Mouse (Mus musculus) embryonic facial prominence, embryonic 15.5 days (tissue): Measurements from ENCODE around the gene Nans. TPM values are rescaled to one million over a fixed set of nuclear protein-coding genes. Genes with fewer than 3 reads are reported as not detected.
A peak's percentile ranks its signal among the peaks of the same experiment; 100 is the strongest.

Source experiments
- ATAC-seq: fragments of 200-750 bp; cut with Nextera tagmentation; 2 replicates; pipeline ENCODE4 v1.8.0; 2017; ENCODE audit warnings: low read depth, moderate TSS enrichment; ENCODE audit not compliant: insufficient number of reproducible peaks, low FRiP score, low TSS enrichment
- H3K27ac ChIP-seq: fragments of 300-500 bp; sonication (generic); replicated peaks from 2 replicates; pipeline ENCODE4 v1.5.1; 2015; ENCODE audit warnings: mild to moderate bottlenecking, inconsistent platforms
- H3K27me3 ChIP-seq: fragments of 300-500 bp; sonication (generic); 2 replicates; pipeline ENCODE4 v1.6.1; 2015; ENCODE audit warnings: inconsistent platforms
- H3K36me3 ChIP-seq: fragments of 300-500 bp; sonication (generic); 2 replicates; pipeline ENCODE4 v1.6.1; 2015; ENCODE audit warnings: mild to moderate bottlenecking, inconsistent platforms
- H3K4me1 ChIP-seq: fragments of 300-500 bp; sonication (generic); 2 replicates; pipeline ENCODE4 v1.6.1; 2015; ENCODE audit warnings: inconsistent platforms
- H3K4me2 ChIP-seq: fragments of 300-500 bp; sonication (generic); replicated peaks from 2 replicates; pipeline ENCODE4 v1.6.1; 2015; ENCODE audit warnings: mild to moderate bottlenecking, inconsistent platforms
- H3K4me3 ChIP-seq: fragments of 300-500 bp; sonication (generic); replicated peaks from 2 replicates; pipeline ENCODE4 v1.5.1; 2015; ENCODE audit warnings: mild to moderate bottlenecking, inconsistent platforms
- H3K9ac ChIP-seq: fragments of 300-500 bp; sonication (generic); 2 replicates; pipeline ENCODE4 v1.6.1; 2015; ENCODE audit warnings: inconsistent platforms
- H3K9me3 ChIP-seq: fragments of 300-500 bp; sonication (generic); replicated peaks from 2 replicates; pipeline ENCODE4 v1.6.1; 2016; ENCODE audit warnings: inconsistent platforms
- WGBS: fragments of 180-500 bp; shearing (Covaris S2); methylation state at CpG from one replicate; pipeline ENCODE4 v1.1.7; 2015; 5-methylcytosine and 5-hydroxymethylcytosine counted together
- polyA plus RNA-seq: library from polyadenylated mRNA; unstranded; fragments of >200 nt; fragmentation: Nextera tagmentation; extraction: Ambion mirVana; gene quantifications from 2 replicates; pipeline ENCODE4 v1.2.1, GENCODE M21; 2015

The Nans gene
- polyA plus RNA-seq, 1 experiment from 2014 or later = 85.1 TPM

DNA sequence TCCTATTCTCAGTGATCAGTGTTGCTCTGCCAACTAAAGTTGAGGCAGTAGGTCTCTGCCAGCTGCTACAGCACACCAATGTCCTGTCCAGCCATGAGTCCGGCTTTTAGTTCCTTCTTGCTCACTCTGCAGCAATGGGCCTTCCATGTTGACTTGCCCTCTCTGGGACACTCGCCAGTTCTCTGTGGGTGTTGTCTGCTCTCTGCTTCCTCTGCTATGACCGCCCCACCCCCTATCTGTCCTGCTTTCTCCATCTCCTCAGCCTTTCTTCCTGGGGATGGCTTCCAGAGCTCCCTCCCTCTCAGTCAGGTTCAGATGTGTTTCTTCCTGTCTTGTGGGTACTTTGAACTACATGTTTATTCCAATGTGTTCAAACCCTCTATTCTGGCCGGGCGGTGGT, 1.7 kb upstream of the Nans start:
- 85% methylated on average over 5 of the region's 5 CpGs for WGBS
- Histone ChIP-seq H3K9me3 (no peaks in the 10 kb centered on the region), H3K36me3 (no peaks in the 10 kb centered on the region), H3K27me3 (no peaks in the 10 kb centered on the region), H3K4me3 (no peak overlapping the region), H3K27ac (no peak overlapping the region), H3K4me2 (no peak overlapping the region), H3K9ac (no peak overlapping the region), H3K4me1 (peaks cover 15% of the 10 kb centered on the region)
- ATAC-seq = no peak

DNA sequence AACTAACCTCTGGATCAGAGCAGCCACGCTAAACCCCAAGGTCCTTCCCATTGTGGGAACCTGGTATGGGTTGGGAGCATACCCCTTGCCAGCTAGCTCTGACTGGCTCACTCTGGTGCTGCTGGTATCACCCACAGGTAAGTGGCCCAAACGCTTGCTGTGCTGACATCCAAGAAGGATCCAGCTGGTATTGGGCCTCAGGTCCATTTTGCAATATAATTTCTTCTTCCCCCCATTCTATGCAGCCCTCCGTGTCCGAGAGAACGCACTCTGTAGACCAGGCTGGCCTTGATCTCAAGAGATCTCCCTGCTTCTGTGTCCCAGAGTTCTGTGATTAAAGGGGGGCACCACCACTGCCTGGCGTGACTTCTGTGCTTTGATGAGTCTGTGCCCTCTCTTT, 4.0 kb downstream of the Nans start:
- H3K4me3 ChIP-seq = no peak overlapping the region
- peaks cover 41% of the 10 kb centered on the region for H3K36me3 ChIP-seq
- whole genome bisulfite sequencing = 95% methylated on average over 6 of the region's 6 CpGs
- no peaks in the 10 kb centered on the region for H3K27me3 ChIP-seq
- H3K27ac ChIP-seq = no peak overlapping the region
- no peak for ATAC-seq
- H3K4me1 ChIP-seq = peaks cover 10% of the 10 kb centered on the region
- H3K9me3 ChIP-seq = no peaks in the 10 kb centered on the region
- no peak overlapping the region for H3K4me2 ChIP-seq
- H3K9ac ChIP-seq = no peak overlapping the region

- Histone ChIP-seq H3K27me3 (no peaks in the 10 kb centered on the region), H3K4me2 (no peak overlapping the region), H3K9me3 (no peaks in the 10 kb centered on the region), H3K4me3 (no peak overlapping the region), H3K9ac (no peak overlapping the region), H3K4me1 (0 out of 2 replicates have a peak, but pooled peaks cover under 1% of the 10 kb centered on the region), H3K27ac (no peak overlapping the region), H3K36me3 (peaks cover 56% of the 10 kb centered on the region)
- no peak for ATAC-seq
- WGBS = 84% methylated on average over 12 of the region's 12 CpGs
Observed at GRCm38 (mm10) chr4:46495543-46495942, 6.5 kb downstream of the Nans start.

- WGBS = 40% methylated on average over 4 of the region's 4 CpGs
- H3K4me1 ChIP-seq = no peaks in the 10 kb centered on the region
- H3K36me3 ChIP-seq = peaks cover 72% of the 10 kb centered on the region
- no peak overlapping the region for H3K27ac ChIP-seq
- no peaks in the 10 kb centered on the region for H3K27me3 ChIP-seq
- no peaks in the 10 kb centered on the region for H3K9me3 ChIP-seq
- no peak overlapping the region for H3K9ac ChIP-seq
- no peak for ATAC-seq
- H3K4me3 ChIP-seq = no peak overlapping the region
- H3K4me2 ChIP-seq = no peak overlapping the region
Observed at GRCm38 (mm10) chr4:46497286-46497892, 8.3 kb downstream of the Nans start.

- ATAC-seq = no peak
- H3K9me3 ChIP-seq = no peaks in the 10 kb centered on the region
- H3K4me2 ChIP-seq = no peak overlapping the region
- no peak overlapping the region for H3K9ac ChIP-seq
- 78% methylated on average over 3 of the region's 3 CpGs for WGBS
- no peaks in the 10 kb centered on the region for H3K4me1 ChIP-seq
- H3K4me3 ChIP-seq = no peak overlapping the region
- H3K27me3 ChIP-seq = no peaks in the 10 kb centered on the region
- no peak overlapping the region for H3K27ac ChIP-seq
- peaks cover 70% of the 10 kb centered on the region for H3K36me3 ChIP-seq
Observed at GRCm38 (mm10) chr4:46498511-46498910, 9.5 kb downstream of the Nans start.

DNA sequence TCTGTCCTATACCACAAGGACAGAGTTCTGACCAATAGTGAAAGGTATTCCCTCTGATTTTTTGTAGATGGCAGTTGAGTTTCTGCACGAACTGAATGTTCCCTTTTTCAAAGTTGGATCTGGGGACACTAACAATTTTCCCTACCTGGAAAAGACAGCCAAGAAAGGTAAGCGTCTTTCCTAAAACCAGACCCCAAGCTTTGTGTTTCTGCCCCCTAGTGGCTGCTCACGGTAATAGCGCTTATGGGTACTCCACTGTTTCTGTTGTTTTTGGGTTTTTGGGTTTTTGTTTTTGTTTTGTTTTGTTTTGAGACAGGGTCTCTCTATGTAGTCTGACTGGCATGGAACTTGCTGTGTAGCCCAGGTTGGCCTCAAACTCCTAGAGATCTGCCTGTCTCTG, 9.9 kb downstream of the Nans start:
- no peak overlapping the region for H3K4me3 ChIP-seq
- H3K9me3 ChIP-seq = no peaks in the 10 kb centered on the region
- no peak overlapping the region for H3K4me2 ChIP-seq
- no peak overlapping the region for H3K27ac ChIP-seq
- no peak overlapping the region for H3K9ac ChIP-seq
- WGBS = 12% methylated on average over 4 of the region's 4 CpGs
- H3K36me3 ChIP-seq = peaks cover 69% of the 10 kb centered on the region
- H3K27me3 ChIP-seq = no peaks in the 10 kb centered on the region
- no peaks in the 10 kb centered on the region for H3K4me1 ChIP-seq
- ATAC-seq = no peak

DNA sequence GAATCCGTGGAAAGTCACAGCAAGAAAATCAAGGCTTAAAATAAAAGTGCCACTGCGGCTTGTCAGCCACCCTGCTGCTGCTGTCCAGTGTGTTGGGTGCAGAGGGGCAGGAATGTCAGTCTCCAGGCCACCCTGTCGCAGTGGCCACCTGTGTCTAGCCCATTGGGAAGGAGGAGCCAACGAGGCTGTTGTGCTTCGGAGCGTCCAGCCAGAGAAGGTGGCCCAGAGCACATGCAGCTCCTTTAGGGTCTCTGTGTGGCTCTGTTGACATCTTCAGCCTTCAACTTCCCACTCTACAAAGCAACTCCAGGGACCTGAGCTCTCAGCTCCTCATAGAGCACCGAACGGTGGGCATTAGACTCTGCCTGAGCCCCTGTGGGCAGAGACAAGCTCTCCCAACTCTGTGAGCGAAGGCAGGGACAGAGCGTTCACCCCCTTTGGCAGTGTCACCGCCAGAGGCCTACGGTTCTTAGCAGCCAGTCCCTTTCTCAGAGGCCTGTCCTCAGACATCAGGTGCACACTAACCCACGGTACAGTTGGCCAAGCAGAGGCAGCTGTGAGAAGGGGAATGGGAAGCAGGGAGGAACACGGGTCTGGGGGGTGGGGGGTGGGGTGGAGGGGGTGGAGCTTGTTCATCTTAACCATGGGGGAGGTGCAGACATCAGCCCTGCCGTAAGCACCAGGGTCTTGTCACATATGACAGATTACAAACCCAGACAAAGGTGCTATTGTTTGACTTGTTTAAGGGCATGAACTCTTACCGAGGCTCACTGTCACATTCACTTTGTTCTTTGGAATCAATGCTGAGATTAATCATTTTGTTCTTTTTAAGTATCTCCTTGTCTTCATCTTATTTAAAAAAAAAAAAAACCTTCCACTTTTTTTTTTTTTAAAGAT, 13.8 kb downstream of the Nans start:
- Histone ChIP-seq H3K27me3 (peaks cover 9% of the 10 kb centered on the region), H3K9ac (no peak overlapping the region), H3K27ac (no peak overlapping the region), H3K4me2 (no peak overlapping the region), H3K9me3 (no peaks in the 10 kb centered on the region), H3K36me3 (peaks cover 48% of the 10 kb centered on the region), H3K4me1 (peaks cover 14% of the 10 kb centered on the region), H3K4me3 (no peak overlapping the region)
- ATAC-seq = no peak
- WGBS = 69% methylated on average over 16 of the region's 16 CpGs

DNA sequence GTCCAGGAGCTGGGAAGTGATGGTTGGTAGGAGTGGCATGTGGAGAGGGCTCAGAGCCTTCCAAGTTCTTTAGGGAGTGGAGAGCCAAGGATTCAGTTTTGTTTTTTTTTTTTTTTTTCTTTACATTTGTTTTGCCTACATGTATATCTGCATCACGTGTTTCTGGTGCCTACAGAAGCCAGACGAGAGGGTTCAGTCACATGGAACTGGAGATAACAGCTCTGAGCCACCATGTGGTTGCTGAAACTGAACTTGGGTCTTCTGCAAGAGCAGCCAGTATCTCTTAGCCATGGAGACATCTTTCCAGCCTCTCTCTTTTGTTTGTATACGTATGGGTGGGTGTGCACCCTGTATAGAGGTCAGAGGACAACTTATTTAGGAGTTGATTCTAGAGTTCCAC, 14.8 kb downstream of the Nans start:
- Histone ChIP-seq H3K9ac (no peak overlapping the region), H3K4me2 (no peak overlapping the region), H3K27me3 (peaks cover 9% of the 10 kb centered on the region), H3K36me3 (peaks cover 48% of the 10 kb centered on the region), H3K4me1 (peaks cover 14% of the 10 kb centered on the region), H3K27ac (no peak overlapping the region), H3K4me3 (no peak overlapping the region), H3K9me3 (no peaks in the 10 kb centered on the region)
- no peak for ATAC-seq
- 83% methylated on average over 3 of the region's 3 CpGs for WGBS

- Histone ChIP-seq H3K9me3 (no peaks in the 10 kb centered on the region), H3K4me2 (no peak overlapping the region), H3K27ac (no peak overlapping the region), H3K4me1 (peaks cover 14% of the 10 kb centered on the region), H3K9ac (no peak overlapping the region), H3K4me3 (no peak overlapping the region), H3K27me3 (peaks cover 9% of the 10 kb centered on the region), H3K36me3 (peaks cover 33% of the 10 kb centered on the region)
- WGBS = 51% methylated on average over 8 of the region's 8 CpGs
- ATAC-seq = no peak
Observed at GRCm38 (mm10) chr4:46505361-46506057, 16.5 kb downstream of the Nans start.

DNA sequence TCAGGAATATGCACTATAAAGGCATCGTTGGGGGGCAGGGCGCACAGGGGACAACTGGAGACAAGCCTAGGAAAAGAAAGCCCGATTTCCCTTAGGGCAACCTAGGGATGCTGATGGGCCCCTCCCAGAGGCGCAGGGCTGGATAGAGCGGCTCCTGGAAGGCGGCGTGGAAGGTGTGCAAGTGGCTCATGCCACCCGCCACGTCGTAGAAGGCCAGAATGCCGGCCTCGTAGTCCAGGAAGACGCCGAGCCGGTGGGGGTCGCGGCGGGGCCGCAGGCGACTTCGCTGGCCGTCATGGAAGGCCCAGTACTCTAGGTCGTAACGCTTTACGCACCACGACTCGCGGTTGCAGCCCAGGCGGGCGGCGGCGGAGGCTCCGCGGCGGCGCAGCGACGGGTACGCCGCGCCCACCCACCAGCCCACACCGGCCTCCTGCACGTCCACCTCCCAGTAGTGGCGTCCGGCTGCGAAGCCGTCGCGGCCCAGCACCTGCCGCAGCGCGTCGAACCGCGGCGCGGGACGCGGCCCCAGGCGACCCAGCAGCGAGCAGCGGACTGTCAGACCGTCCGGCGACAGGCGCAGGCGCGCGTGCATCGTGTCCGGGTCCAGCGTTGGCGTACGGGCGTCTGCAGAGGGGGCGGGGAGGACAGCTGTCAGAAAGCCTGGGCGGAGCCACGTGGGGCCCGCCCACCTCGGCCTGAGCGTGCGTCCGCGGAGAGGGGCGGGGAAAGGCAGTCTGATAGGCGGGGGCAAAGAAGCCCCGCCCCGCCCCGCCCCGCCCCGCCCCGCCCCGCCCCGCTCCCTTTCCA, 18.0 kb downstream of the Nans start:
- no peaks in the 10 kb centered on the region for H3K9me3 ChIP-seq
- H3K4me3 ChIP-seq = peak overlapping the region; percentile 71
- peak overlapping the region; percentile 39; the same call in 1 of the 2 replicates for H3K27ac ChIP-seq
- H3K9ac ChIP-seq = peak overlapping the region; percentile 59
- peak; percentile 97 for ATAC-seq
- WGBS = under 1% methylated on average over 84 of the region's 94 CpGs
- peak overlapping the region; percentile 95 for H3K4me2 ChIP-seq
- peaks cover 21% of the 10 kb centered on the region; the same call in 1 of the 2 replicates for H3K36me3 ChIP-seq
- H3K4me1 ChIP-seq = peaks cover 14% of the 10 kb centered on the region
- H3K27me3 ChIP-seq = peaks cover 9% of the 10 kb centered on the region
